Mouse (Mus musculus) limb, embryonic 13.5 days (tissue): ENCODE data around the gene Larp1. TPM values are rescaled to one million over a fixed set of nuclear protein-coding genes. Genes with fewer than 3 reads are reported as not detected.
"Not testable (repeated sequence)": the region's sequence is repeated elsewhere in the genome, so short reads cannot be mapped to it uniquely, and the experiment has no call there.

Experiments
- ATAC-seq: fragments of 200-750 bp; cut with Nextera tagmentation; 2 replicates; pipeline ENCODE4 v1.8.0; 2017; ENCODE audit warnings: low read depth, moderate number of reproducible peaks, moderate TSS enrichment; ENCODE audit not compliant: low FRiP score
- H3K27ac ChIP-seq: fragments of 300-500 bp; sonication (generic); 2 replicates; pipeline ENCODE4 v1.5.1; 2015; ENCODE audit warnings: inconsistent platforms, mild to moderate bottlenecking, moderate library complexity
- H3K27me3 ChIP-seq: fragments of 300-500 bp; sonication (generic); 2 replicates; pipeline ENCODE4 v1.6.1; 2015; ENCODE audit warnings: mild to moderate bottlenecking, inconsistent platforms
- H3K36me3 ChIP-seq: fragments of 300-500 bp; sonication (generic); 2 replicates; pipeline ENCODE4 v1.6.1; 2015; ENCODE audit warnings: inconsistent platforms, mild to moderate bottlenecking, moderate library complexity
- H3K4me1 ChIP-seq: fragments of 300-500 bp; sonication (generic); 2 replicates; pipeline ENCODE4 v1.6.1; 2015; ENCODE audit warnings: inconsistent platforms
- H3K4me2 ChIP-seq: fragments of 300-500 bp; sonication (generic); replicated peaks from 2 replicates; pipeline ENCODE4 v1.6.1; 2015; ENCODE audit warnings: inconsistent platforms, mild to moderate bottlenecking, moderate library complexity
- H3K4me3 ChIP-seq: fragments of 300-500 bp; sonication (generic); 2 replicates; pipeline ENCODE4 v1.5.1; 2015; ENCODE audit warnings: moderate library complexity, mild to moderate bottlenecking, inconsistent platforms
- H3K9ac ChIP-seq: fragments of 300-500 bp; sonication (generic); 2 replicates; pipeline ENCODE4 v1.6.1; 2015; ENCODE audit warnings: mild to moderate bottlenecking, inconsistent platforms
- H3K9me3 ChIP-seq: fragments of 300-500 bp; sonication (generic); 2 replicates; pipeline ENCODE4 v1.6.1; 2016; ENCODE audit warnings: inconsistent platforms
- WGBS: fragments of 180-500 bp; shearing (Covaris S2); methylation state at CpG from one replicate; pipeline ENCODE4 v1.1.7; 2015; 5-methylcytosine and 5-hydroxymethylcytosine counted together
- polyA plus RNA-seq: library from polyadenylated mRNA; unstranded; fragments of >200 nt; fragmentation: Nextera tagmentation; extraction: Ambion mirVana; gene quantifications from 2 replicates; pipeline ENCODE4 v1.2.1, GENCODE M21; 2015

Larp1 gene
- polyA plus RNA-seq, 1 experiment from 2014 or later, result 18.2 TPM

GRCm38 (mm10) chr11:58093021-58093528 is 84.2 kb downstream of the Larp1 start, which contains the start of gene Gm12248:
Gene Gm12248, minus strand, starts transcription at chr11:58093134.
- peaks cover 25% of the 10 kb centered on the region for H3K27me3 ChIP-seq
- peak; percentile 54; the same call in 1 of the 2 replicates for ATAC-seq
- H3K36me3 ChIP-seq, result no peaks in the 10 kb centered on the region
- 0 out of 2 replicates have a peak within 1 kb of the TSS, but pooled peaks have one; percentile 2 for H3K4me3 ChIP-seq
- peak within 1 kb of the TSS; percentile 44 for H3K4me2 ChIP-seq
- 14% methylated on average over 12 of the region's 12 CpGs for WGBS
- no peak within 1 kb of the TSS for H3K27ac ChIP-seq
- no peaks in the 10 kb centered on the region for H3K9me3 ChIP-seq
- 0 out of 2 replicates have a peak within 1 kb of the TSS, but pooled peaks have one; percentile 1 for H3K9ac ChIP-seq
- peaks cover 8% of the 10 kb centered on the region for H3K4me1 ChIP-seq

DNA sequence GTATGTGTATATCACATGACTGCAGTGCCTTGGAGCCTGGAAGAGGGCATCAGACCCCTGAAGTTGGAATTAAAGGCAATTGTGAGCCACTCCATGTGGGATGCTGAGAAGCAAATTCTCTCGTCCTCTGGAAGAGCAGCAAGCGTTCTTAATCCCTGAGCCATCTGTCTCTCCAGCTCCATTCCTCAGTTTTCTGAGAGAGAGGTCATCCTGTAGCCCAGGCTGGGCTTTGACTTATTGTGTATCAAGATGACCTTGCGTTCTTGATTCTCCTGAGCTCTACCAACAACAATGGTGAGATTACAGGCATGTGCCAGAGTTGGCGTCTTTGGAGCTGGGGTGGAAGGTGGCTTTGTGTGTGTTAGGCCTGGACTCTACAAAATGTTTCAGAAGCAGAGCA is 85.9 kb downstream of the Larp1 start:
- H3K4me3 ChIP-seq, result no peak overlapping the region
- H3K9ac ChIP-seq, result no peak overlapping the region
- no peak overlapping the region for H3K4me2 ChIP-seq
- H3K4me1 ChIP-seq, result peaks cover 8% of the 10 kb centered on the region
- WGBS, result 82% methylated on average over 4 of the region's 4 CpGs
- peaks cover 35% of the 10 kb centered on the region for H3K27me3 ChIP-seq
- ATAC-seq, result no peak
- no peaks in the 10 kb centered on the region for H3K9me3 ChIP-seq
- no peak overlapping the region for H3K27ac ChIP-seq
- no peaks in the 10 kb centered on the region for H3K36me3 ChIP-seq

- Histone ChIP-seq H3K9me3 (no peaks in the 10 kb centered on the region), H3K36me3 (no peaks in the 10 kb centered on the region), H3K9ac (no peak overlapping the region), H3K27ac (no peak overlapping the region), H3K4me1 (peaks cover 8% of the 10 kb centered on the region), H3K27me3 (peaks cover 35% of the 10 kb centered on the region), H3K4me2 (no peak overlapping the region), H3K4me3 (no peak overlapping the region)
- WGBS, result 84% methylated on average over 1 of the region's 1 CpGs
- ATAC-seq, result no peak
Observed at GRCm38 (mm10) chr11:58095561-58095960, 86.7 kb downstream of the Larp1 start.

GRCm38 (mm10) chr11:58096160-58096559 is 87.3 kb downstream of the Larp1 start:
- no peak for ATAC-seq
- Histone ChIP-seq H3K4me1 (peaks cover 8% of the 10 kb centered on the region), H3K4me2 (no peak overlapping the region), H3K36me3 (no peaks in the 10 kb centered on the region), H3K9ac (no peak overlapping the region), H3K9me3 (no peaks in the 10 kb centered on the region), H3K27ac (no peak overlapping the region), H3K27me3 (peaks cover 35% of the 10 kb centered on the region), H3K4me3 (no peak overlapping the region)
- WGBS, result 79% methylated on average over 5 of the region's 5 CpGs

- H3K36me3 ChIP-seq, result no peaks in the 10 kb centered on the region
- H3K4me2 ChIP-seq, result peak overlapping the region; percentile 78
- peaks cover 8% of the 10 kb centered on the region for H3K4me1 ChIP-seq
- WGBS, result 57% methylated on average over 20 of the region's 20 CpGs
- H3K27me3 ChIP-seq, result peaks cover 35% of the 10 kb centered on the region
- H3K4me3 ChIP-seq, result peak overlapping the region; percentile 44
- ATAC-seq, result no peak
- no peaks in the 10 kb centered on the region for H3K9me3 ChIP-seq
- no peak overlapping the region for H3K27ac ChIP-seq
- H3K9ac ChIP-seq, result peak overlapping the region; percentile 65
Observed at GRCm38 (mm10) chr11:58096821-58097620, 88.2 kb downstream of the Larp1 start.

DNA sequence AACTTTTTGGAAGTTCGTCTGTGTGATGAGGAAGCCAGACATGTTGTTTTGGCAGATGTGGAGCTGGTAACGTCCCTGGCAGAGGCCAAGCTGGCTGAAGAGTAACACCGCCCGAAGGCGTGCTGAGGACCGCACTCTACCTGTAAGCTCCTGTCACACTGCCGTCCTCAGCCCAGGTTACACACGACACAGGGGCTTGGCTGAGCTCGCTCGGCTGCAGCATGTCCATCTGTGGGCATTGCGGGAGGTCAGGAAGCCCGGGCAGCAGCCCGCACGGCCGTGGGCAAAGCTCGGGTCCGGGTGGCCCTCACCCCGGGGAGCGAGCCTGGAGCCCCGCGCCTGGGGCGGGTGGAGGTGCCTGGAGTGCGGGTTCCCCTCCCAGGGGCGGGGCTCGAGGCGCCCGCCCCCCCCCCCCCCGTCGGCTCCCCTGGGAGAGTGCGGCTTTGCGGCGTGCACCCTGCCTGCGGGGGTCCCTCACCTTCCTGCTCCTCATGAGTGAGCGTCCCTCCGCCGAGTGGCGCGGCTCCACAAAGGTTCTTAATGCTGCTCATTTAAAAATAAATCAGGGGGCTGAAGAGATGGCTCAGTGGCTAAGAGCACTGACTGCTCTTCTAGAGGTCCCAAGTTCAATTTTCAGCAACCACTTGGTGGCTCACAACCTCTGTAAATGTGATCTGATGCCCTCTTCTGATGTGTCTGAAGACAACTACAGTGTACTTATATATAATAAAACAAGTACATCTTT is 88.9 kb downstream of the Larp1 start:
- no peak for ATAC-seq
- peak overlapping the region; percentile 65 for H3K9ac ChIP-seq

GRCm38 (mm10) chr11:58098366-58098720 is 89.5 kb downstream of the Larp1 start:
- H3K36me3 ChIP-seq, H3K27ac ChIP-seq, H3K9ac ChIP-seq, H3K9me3 ChIP-seq, ATAC-seq: not testable (repeated sequence)
- H3K27me3 ChIP-seq, result peaks cover 35% of the 10 kb centered on the region
- peak overlapping the region; percentile 44 for H3K4me3 ChIP-seq
- 61% methylated on average over 5 of the region's 5 CpGs for WGBS
- H3K4me1 ChIP-seq, result peaks cover 11% of the 10 kb centered on the region
- H3K4me2 ChIP-seq, result peak overlapping the region; percentile 78

More for the DNA sequence above, 88.9 kb downstream of the Larp1 start:
- H3K27ac ChIP-seq, result no peak overlapping the region
- peak overlapping the region; percentile 44 for H3K4me3 ChIP-seq
- H3K27me3 ChIP-seq, result peaks cover 35% of the 10 kb centered on the region
- H3K4me2 ChIP-seq, result peak overlapping the region; percentile 78
- H3K9me3 ChIP-seq, result no peaks in the 10 kb centered on the region
- H3K36me3 ChIP-seq, result no peaks in the 10 kb centered on the region
- H3K4me1 ChIP-seq, result peaks cover 12% of the 10 kb centered on the region
- WGBS, result under 1% methylated on average over 33 of the region's 38 CpGs

- H3K4me1 ChIP-seq, result peaks cover 15% of the 10 kb centered on the region
- no peak for ATAC-seq
- no peaks in the 10 kb centered on the region for H3K9me3 ChIP-seq
- no peak overlapping the region for H3K4me2 ChIP-seq
- H3K27me3 ChIP-seq, result peaks cover 35% of the 10 kb centered on the region
- no peak overlapping the region for H3K27ac ChIP-seq
- H3K4me3 ChIP-seq, result no peak overlapping the region
- 84% methylated on average over 2 of the region's 2 CpGs for WGBS
- no peaks in the 10 kb centered on the region for H3K36me3 ChIP-seq
- H3K9ac ChIP-seq, result no peak overlapping the region
Observed at GRCm38 (mm10) chr11:58100006-58100405, 91.1 kb downstream of the Larp1 start.

DNA sequence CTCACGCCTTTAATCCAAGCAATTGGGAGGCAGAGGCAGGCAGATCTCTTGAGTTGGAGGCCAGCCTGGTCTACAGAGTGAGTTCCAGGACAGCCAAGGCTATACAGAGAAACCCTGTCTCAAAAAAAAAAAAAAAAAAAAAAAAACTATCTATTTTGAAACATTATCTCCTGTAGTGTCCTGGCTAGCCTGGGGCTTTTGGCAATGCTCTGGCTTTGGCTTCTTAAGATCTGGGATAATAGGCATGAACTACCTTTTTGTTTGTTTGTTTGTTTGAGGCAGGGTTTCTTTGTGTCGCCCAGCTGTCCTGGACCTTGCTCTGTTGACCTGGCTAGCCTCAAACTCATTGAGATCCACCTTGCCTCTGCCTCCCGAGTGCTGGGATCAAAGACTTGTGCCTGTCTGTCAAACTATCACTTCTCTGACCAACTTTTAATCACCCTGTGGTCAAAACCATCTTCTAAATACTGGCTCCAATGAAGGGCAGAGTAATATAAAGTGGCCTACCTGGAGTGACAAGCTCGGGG is 92.4 kb downstream of the Larp1 start:
- no peak overlapping the region for H3K4me2 ChIP-seq
- peaks cover 22% of the 10 kb centered on the region for H3K4me1 ChIP-seq
- no peak overlapping the region for H3K27ac ChIP-seq
- no peaks in the 10 kb centered on the region for H3K9me3 ChIP-seq
- WGBS, result 81% methylated on average over 4 of the region's 4 CpGs
- no peak for ATAC-seq
- no peaks in the 10 kb centered on the region for H3K36me3 ChIP-seq
- H3K4me3 ChIP-seq, result no peak overlapping the region
- no peak overlapping the region for H3K9ac ChIP-seq
- peaks cover 27% of the 10 kb centered on the region for H3K27me3 ChIP-seq

DNA sequence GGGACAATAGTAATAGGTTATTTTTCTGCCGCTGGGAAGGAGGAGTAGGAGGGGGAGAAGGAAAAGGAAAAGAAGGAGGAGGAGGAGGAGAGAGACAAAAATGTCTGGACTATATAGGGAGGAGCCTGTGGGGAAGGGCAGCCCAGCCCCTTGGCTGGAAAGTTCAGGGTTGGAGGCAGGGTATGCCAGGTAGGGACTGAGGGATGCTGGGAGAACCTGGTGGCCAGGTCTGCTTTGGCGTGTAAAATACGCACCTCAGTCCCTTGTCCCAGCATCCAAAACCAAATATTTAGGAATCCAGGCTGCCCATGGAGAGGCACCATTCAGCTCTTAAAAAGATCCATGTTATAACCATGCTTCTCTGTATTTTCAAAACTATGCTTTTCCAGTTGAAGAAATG is 93.3 kb downstream of the Larp1 start:
- Histone ChIP-seq H3K27me3 (peaks cover 20% of the 10 kb centered on the region), H3K4me3 (no peak overlapping the region), H3K27ac (0 out of 2 replicates have a peak overlapping the region, but pooled peaks have one; percentile 28), H3K36me3 (no peaks in the 10 kb centered on the region), H3K9ac (no peak overlapping the region), H3K4me2 (no peak overlapping the region), H3K4me1 (peaks cover 23% of the 10 kb centered on the region), H3K9me3 (no peaks in the 10 kb centered on the region)
- no peak for ATAC-seq
- WGBS, result 69% methylated on average over 3 of the region's 3 CpGs

GRCm38 (mm10) chr11:58102581-58103343 is 93.9 kb downstream of the Larp1 start:
- Histone ChIP-seq H3K4me1 (peaks cover 30% of the 10 kb centered on the region), H3K36me3 (peaks cover 1% of the 10 kb centered on the region; the same call in 1 of the 2 replicates), H3K9me3 (no peaks in the 10 kb centered on the region), H3K27me3 (peaks cover 13% of the 10 kb centered on the region), H3K27ac (peak overlapping the region; percentile 44; the same call in 1 of the 2 replicates), H3K4me3 (peak overlapping the region; percentile 98), H3K9ac (peak overlapping the region; percentile 60), H3K4me2 (peak overlapping the region; percentile 82)
- ATAC-seq, result no peak
- 84% methylated on average over 9 of the region's 9 CpGs for WGBS
